Mouse (Mus musculus) thymus, adult 2 months (tissue): Measurements from ENCODE around the gene Samd5.

Source experiments
- CTCF ChIP-seq: fragments of 200-500 bp; IDR thresholded peaks from 2 replicates; pipeline ENCODE4 v1.5.1; 2012; ENCODE audit warnings: mild to moderate bottlenecking, control low read depth, low read length, moderate library complexity, borderline replicate concordance; ENCODE audit not compliant: control insufficient read depth, poor library complexity, insufficient read depth; ENCODE audit errors: extremely low read depth
- POLR2A ChIP-seq: fragments of 200-500 bp; IDR thresholded peaks from 2 replicates; pipeline ENCODE4 v1.6.1; 2012; ENCODE audit warnings: mild to moderate bottlenecking, low read length, control low read depth, moderate library complexity; ENCODE audit not compliant: control insufficient read depth, poor library complexity, insufficient read depth; ENCODE audit errors: extremely low read depth

- TF ChIP-seq CTCF (no peak), POLR2A (no peak)
Measured at GRCm38 (mm10) chr10:9718086-9718485, 43.1 kb upstream of the Samd5 start.
